Mouse (Mus musculus): Measurements from ENCODE around the gene Sar1a.

Gene Sar1a

GRCm38 (mm10) chr10:61680015-61680913 is at the start of gene Sar1a:
Gene Sar1a, plus strand, starts transcription at chr10:61680299.
- peak; percentile 96 to 99 for DNase-seq (ENCODE audit: low spot score in 2 of 2)

GRCm38 (mm10) chr10:61632445-61632844 is 47.7 kb upstream of the Sar1a start:
- no peak for DNase-seq (ENCODE audit: low spot score in 2 of 2)

DNA sequence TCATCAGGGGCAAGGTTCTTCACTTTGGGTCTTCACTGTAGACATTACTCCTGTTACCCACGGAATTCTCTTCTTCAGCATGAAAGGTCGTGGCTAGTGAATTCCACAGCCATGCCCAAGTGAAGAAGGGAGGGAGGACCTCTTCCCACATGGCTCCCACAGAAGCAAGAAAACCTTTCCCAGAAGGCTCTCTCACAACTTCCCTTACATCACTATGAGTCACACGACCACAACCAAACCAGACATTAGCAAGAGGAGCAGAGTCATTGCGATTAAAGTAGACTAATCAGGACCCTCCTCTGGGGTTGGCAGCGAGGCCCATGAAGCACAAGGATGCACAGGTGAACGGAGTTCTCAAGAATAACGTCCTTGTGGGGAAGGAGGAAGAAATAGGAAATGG is 43.0 kb upstream of the Sar1a start:
- DNase-seq (ENCODE audit: low spot score in 2 of 2) = no peak

DNA sequence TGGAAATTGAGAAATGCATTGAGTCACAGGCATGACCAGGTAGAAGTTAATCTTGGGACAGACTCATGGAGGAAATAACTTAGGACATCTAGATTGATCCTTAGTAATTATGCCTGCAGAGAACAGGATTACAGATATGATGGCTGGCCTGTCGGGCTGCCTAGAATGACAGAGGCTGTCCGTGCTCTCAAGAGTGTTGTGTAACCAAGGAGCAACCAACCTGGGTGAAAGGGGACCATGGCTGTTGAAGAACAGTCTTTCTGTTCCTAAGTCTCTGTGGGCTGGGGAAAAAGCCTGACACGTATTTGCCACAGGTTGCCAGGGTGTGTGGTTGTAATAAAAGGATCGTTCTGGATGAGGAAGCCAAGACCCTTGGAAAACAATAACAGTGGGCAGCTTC is 39.7 kb upstream of the Sar1a start:
- no peak for DNase-seq (ENCODE audit: low spot score in 2 of 2)

- DNase-seq (ENCODE audit: low spot score in 2 of 2) = no peak
Observed at GRCm38 (mm10) chr10:61646557-61646956, 33.5 kb upstream of the Sar1a start.

- peak; percentile 82 to 85 for DNase-seq (ENCODE audit: low spot score in 2 of 2)
Observed at GRCm38 (mm10) chr10:61647790-61648736, 32.0 kb upstream of the Sar1a start, which contains the start of gene Ppa1. Gene Ppa1, plus strand, starts transcription at chr10:61648552.

GRCm38 (mm10) chr10:61648737-61649645 is 31.1 kb upstream of the Sar1a start:
- no peak for DNase-seq (ENCODE audit: low spot score in 2 of 2)

- DNase-seq (ENCODE audit: low spot score in 2 of 2) = no peak
Observed at GRCm38 (mm10) chr10:61654105-61654504, 26.0 kb upstream of the Sar1a start.

DNA sequence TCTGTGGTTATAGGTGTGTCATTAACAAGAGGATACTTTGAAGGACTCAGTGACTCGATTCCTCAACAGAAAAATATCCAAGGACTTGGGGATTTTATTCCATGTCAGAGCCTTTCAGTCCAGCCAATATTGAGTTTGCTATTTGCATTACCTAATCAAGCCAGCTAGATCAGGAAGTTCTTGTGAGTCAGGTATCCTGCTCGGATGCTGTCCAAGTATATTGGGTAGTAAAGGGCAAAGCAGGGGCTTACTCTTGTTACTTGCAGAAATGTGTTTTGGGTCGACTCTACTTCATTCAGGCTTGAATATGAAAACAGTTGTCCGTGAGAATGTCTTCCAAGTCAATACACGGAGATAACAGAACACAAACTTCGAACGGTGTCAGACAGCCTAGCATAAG is 25.4 kb upstream of the Sar1a start:
- DNase-seq (ENCODE audit: low spot score in 2 of 2) = no peak

DNA sequence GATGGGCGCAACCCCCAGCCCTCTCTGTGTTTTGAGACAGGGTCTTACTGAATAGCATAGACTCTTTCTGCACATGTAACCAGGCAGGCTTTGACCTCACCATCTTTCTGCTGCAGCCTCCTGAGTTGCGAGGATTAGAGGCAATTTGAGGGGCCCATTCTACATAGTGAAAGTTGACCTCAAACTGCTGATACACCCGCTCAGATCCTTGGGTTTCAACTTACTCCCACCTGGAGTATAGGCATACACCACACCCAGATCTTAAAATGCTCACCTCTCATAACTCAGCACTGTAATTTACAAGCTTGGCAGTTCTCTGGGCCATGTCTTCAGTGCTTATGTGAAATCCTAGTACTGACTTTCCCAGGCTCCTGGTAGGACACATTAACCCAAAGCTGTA is 24.9 kb upstream of the Sar1a start:
- DNase-seq (ENCODE audit: low spot score in 2 of 2) = no peak

- no peak for DNase-seq (ENCODE audit: low spot score in 2 of 2)
Observed at GRCm38 (mm10) chr10:61656928-61657882, 22.9 kb upstream of the Sar1a start.

- no peak for DNase-seq (ENCODE audit: low spot score in 2 of 2)
Observed at GRCm38 (mm10) chr10:61657985-61658384, 22.1 kb upstream of the Sar1a start.

DNA sequence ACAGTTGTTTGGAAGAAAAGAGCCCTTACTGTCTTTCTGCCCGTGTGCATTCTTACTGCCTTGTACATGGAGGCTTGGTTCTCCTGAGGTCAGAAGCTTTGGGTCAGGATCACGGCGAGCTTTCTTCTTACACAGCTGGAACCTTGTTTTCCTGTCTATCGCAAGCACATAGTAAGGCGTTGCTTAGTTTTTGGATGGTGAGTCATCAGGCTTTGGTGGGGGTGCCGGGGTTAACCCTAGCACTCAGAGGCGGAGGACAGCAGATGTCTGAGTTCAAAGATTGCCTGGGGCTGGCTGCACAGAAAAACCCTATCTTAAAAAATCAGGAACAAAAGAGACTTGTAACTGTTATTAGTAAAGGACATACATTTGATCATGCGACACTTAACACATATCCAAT is 18.2 kb upstream of the Sar1a start:
- DNase-seq (ENCODE audit: low spot score in 2 of 2) = no peak

DNA sequence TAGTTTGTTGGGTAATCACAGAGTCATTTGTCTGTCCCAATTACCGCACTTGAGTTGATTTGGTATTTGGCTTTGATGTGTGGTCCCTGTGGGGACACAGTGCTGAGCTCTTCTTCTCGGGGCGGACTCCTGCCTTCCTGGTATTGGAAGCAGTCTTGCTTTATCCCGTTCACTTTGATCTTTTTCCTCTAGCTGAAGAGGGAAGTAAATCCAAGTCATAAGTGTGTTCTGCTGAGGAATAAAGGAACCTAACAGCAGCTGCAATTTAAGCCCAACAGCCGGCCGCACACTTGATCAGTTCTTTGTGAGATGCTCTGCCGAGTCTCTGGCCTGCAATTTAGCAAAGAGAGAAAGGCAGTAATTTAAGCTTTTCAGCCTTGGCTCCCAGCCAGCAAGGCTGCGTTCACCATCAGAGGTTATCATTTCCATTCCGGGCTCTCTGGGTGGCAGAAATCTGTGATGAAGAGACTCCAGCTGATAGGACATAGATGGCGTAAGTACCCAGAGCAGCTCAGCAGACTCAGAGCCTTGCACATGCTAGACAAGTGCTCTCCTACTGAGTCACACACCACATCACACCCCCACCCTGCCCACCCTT is 17.6 kb upstream of the Sar1a start:
- DNase-seq (ENCODE audit: low spot score in 2 of 2) = peak in 1 of 2 experiments; percentile 22

DNA sequence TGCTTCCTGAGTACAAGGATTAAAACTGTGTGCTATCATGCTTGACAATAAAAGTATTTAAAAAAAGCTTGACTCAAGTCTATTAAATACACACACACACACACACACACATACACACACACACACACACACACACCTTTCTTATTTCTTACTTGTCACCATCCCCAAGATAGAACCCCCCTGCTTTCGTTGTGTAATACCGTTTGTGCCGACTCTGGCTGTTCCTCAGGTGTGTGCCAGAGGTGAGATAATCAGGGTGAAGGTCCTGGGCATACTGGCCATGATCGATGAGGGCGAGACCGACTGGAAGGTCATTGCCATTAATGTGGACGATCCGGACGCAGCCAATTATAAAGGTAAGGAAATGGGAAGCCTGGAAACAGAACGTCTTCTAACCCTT is 15.0 kb upstream of the Sar1a start:
- DNase-seq (ENCODE audit: low spot score in 2 of 2) = no peak

GRCm38 (mm10) chr10:61665651-61666050 is 14.4 kb upstream of the Sar1a start:
- DNase-seq (ENCODE audit: low spot score in 2 of 2) = no peak

DNA sequence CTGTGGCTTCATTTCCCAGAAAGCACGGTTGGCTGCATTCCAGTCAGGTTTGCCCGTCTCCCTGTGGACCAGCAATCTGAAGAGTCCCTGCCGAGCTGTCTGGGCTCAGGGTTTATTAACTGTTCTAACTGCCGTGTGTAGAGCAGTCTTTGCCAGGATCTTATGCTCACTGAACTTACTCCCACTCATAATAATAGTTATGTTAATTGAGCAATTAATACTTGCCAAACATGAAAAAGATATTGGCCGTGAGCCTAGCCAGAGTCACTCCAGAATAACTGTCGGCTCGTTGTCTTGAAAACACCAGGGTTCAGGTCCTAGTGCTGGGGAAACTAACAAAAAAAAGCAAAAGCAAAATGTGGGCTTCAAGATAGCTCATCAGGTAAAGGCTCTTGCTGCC is 10.8 kb upstream of the Sar1a start:
- DNase-seq (ENCODE audit: low spot score in 2 of 2) = no peak

DNA sequence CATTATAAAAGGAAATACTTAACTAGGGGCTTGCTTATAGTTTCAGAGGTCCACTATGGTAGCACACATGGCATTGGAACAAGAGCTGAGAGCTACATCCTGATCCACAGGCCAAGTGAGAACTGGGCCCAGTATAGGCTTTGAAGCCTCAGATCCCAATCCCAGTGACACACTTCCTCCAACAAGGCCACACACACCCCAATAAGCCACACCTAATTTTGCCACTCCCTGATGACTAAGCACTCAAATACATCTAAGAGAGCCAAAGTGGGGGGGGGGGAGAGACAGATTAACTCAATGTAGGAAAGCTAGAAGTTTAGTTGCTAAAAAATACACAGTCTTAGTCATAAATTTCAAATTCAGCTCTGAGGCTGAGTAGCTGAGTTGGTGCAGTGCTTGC is 10.2 kb upstream of the Sar1a start:
- DNase-seq (ENCODE audit: low spot score in 2 of 2) = no peak

DNA sequence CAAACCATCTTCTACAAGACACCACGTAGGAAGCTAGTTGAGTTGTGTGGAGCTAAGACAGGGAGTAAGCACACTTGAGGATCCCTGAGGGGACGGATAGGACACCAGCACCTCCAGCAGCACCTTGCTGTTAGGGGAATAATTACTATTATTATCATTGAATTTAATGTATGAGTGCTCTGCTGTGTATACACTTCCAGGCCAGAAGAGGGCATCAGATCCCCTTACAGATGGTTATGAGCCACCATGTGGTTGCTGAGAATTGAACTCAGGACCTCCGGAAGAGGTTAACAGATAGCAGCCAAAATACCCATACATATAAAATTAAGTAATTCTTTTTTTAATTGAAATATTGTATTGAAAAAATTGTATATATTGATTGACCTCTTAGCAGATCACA is 9.3 kb upstream of the Sar1a start:
- DNase-seq (ENCODE audit: low spot score in 2 of 2) = no peak

- DNase-seq (ENCODE audit: low spot score in 2 of 2) = no peak
Observed at GRCm38 (mm10) chr10:61675935-61676334, 4.2 kb upstream of the Sar1a start.
